Mouse (Mus musculus): ENCODE results near the gene Brpf3.

GRCm38 (mm10) chr17:28871831-28872230, 70.9 kb downstream of the Brpf3 start:
- TF ChIP-seq CTCF (IDR thresholded peaks at IDR 0.05; ENCODE audit: low read depth, low read length) (no peak), POLR2A (IDR thresholded peaks at IDR 0.05; ENCODE audit: borderline replicate concordance, low read depth, low read length) (no peak)
